Mouse (Mus musculus) ZHBTc4 (cell line): ENCODE data around the gene Dach1.

Source experiments
- DNase-seq: peaks from one replicate; pipeline ENCODE4 v3.0.0-alpha.2; 2011; ENCODE audit warnings: low read depth, low spot score

Gene Dach1

DNA sequence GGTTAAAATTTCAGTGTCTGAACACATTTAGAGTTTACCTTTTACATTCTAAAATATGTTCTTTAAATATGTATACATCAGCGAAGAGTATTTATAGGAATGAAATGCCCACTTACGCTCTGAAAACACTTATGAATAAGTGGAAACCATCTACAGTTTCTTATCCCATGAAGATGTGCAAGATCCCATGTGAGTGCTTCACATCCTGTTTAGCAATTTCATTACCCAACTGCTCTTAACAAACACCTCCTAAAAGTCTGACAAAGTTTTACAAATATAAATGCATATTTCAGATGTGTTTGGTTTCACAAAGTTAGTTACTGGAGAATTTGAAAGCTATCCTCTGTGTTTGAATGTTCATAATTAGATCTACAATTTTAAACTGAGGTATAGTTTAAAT lies 59.6 kb downstream of the Dach1 start:
- no peak for DNase-seq

DNA sequence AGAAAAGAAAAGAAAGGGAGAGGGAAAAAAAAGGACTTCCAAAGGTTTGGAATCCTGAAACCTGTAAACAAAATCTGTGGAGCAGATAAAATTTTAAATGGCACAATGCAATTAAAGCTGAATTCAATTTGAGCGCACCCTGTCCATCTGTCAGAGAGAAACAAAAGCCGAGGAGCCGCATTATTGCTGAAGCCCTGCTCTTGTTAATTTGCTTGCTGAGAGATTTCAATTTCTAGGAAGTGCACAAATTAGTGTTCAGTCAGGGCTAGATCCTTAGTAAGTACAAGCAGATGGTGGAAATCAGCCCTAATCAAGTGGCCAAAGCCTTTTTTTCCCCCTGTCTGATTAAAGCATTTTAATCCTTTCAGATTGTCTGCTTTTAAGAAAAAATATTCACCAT lies 60.8 kb downstream of the Dach1 start:
- DNase-seq: no peak

DNA sequence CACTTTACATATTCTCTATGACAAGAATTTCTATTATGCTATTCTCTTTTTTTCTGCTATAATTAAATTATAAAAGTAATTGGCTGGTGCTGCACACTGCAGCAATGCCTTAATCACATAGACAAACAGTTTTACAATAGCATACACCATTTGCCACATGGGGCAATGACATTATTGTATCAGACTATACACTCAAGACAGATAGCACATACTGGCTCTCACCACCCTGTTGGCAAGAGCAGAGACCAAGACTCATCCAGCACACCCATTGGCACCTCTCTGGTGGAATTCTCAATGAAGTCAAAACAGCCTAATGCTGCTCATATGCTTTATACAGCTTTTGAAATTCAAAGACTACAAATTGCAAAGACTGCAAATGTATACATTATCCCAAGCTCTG lies 63.4 kb downstream of the Dach1 start:
- no peak for DNase-seq

DNA sequence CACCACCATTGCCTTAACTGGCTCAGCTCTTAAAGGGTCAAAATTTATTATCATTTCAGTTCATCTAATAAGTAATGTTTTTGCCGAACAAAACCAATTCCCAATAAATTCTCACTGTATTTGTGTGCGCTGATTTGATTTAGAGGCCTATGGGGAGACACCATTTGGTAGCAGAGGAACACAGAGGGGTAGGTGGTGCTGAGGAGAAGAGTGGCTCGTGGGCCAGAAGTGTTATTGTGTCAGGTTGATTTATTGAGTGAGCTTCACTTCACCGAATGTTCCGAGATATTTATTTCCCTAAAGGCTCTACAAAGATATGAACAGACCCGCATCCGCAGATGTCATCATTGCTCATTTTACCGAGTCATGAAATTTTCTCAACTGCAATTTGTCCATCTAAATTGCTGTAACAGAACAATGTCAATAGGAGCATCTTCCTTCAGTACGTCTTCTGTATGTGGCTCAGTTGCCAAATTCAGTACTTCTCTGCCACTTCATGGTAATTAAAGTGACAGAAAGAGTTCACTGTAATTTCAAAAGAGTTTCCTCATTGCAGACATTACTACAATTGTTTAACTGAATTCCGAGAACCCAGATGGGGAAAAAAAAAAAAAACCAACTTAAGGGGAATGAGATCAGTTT lies 65.1 kb downstream of the Dach1 start:
- DNase-seq: no peak

DNA sequence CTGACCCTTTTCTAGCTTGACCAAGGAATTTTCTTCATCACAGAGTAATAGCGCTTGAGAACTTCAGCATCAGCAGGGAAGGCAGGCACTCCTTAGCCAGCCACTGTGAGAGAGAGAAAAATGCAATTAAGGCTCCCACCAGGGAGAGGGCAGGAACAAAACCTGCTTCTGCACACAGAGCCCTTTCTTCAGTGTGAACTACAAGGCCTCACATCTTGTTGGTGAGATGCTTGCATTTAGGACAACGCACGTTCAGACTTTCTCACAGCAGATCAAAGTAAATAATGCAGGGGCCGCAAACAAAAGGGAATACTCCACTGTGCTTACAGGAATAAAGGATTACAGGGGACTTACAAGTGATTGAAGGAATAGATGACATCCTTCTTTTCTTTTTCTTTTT lies 74.3 kb downstream of the Dach1 start:
- DNase-seq: no peak

DNA sequence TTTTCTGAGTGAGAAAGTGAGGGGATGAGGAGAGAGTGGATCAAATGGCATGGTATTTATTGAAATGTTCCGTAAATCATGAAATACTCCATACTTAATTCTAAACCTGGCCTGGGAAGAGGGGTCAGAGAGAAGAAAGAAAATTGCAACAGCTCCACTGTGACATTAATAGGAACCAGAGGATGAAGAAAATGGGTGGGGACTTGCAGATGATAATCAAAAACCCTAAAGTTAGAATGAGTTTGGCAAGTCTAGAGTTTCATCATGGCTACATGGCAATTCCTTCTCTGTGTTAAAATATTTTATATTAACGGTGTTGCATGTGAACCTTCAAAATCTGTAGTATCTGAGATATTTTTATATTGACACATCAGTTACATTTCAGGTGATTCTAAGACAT lies 80.3 kb downstream of the Dach1 start:
- DNase-seq: no peak

DNA sequence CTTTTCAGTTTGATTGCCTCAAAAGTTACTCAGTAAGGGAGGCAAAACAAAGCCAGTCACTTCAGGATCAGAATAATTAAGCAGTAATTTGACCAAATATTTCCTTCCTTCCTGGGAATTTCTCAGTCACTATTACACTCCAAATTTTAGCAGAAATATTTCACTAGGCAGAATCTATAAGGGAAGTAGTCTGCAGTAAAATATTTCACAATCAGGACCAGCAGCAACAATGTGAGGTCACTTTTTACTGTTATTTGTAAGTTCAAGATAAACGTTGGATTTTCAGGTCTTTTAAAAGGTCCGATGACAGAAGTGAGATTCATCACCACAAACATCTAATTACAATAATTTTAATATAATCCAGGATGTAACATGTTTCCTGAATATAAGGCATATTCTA lies 82.2 kb downstream of the Dach1 start:
- no peak for DNase-seq

DNA sequence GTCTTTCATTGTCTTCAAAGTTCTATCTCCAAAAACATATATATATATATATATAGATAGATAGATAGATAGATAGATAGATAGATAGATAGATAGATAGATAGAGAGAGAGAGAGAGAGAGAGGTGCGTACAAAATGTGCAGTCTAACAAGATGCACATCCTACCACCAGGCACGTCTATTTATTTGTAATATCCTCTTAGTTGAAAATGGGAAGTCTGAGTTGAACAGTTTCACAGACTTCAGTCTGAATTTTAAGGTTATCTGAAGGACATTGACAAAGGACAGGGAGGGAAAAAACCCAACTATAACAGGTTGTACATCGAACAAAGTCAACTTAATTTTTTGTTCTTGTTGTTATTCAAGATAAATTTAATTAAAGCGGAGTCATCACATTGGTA lies 82.8 kb downstream of the Dach1 start:
- DNase-seq: no peak

DNA sequence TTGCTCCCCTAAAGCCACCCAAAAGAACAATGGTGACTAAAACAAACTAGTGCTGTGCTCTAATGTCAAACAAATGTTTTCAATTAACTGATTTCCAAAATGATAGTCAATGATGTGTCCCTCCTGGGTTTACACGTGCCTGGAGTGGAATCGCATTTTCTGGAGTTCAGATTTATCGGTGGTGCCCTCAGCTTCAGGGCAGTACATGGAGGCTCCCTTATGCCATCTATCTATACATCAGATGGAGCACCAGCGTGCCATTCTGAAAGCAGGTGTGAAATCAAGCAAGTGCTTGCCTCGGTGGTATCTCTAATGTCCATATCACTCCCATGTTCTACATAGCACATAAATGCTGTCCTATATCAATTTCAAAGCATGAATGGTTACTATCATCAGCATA lies 84.4 kb downstream of the Dach1 start:
- DNase-seq: no peak

DNA sequence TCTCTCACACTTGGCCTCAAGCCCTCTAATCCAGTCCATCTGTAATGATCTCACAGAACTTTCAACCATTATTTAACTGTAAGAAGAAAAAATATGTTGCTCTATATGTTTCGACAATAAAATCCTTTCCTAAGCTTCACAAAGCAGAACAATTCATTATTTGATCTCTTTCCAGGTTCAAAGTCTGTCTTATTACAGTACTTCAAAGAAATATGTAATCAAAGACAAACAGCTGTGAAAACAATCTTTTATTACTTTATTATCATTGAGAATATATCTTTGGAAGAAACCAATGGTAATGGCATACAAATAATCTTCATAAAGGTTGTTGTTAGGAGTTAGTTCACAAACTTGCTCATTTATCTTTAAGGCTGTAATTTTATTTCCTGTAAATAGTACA lies 84.8 kb downstream of the Dach1 start:
- no peak for DNase-seq

DNA sequence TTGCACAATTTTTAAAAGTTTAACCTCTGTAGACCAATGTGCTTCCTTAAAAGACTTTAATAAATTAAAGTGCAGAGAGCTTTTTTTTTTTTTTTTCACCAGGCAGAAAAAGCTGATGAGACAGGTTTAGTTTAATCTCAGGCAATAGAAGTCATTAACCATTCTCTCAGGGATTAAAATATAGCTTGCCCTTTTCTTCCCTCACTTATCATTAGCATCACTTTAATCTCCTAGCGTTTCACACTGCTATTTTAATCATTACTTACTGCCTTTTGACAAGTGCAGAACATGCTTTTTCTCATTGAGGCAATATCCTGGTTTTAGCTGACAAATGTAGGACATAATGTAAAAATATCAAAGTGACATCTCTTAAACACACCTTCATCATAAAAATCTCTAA lies 86.1 kb downstream of the Dach1 start:
- no peak for DNase-seq

DNA sequence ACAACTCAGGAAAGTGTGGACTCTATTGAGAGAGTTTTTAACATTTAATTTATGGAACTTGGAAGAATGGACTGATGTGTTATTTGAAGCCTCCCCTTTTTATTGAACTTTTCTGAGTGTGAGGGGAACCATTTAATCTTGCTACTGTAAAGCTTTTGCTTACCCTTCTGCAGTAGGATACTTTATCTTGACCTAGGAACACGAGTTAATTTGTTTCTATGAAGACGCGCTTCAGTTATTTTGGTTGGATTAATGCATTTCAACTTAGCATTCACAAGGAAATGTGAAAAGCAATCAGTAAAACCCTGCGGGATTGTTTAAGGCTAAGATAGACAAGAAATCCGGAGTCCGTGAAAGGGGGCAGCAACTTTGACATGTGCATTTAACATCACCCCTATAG lies 89.6 kb downstream of the Dach1 start:
- DNase-seq: no peak

DNA sequence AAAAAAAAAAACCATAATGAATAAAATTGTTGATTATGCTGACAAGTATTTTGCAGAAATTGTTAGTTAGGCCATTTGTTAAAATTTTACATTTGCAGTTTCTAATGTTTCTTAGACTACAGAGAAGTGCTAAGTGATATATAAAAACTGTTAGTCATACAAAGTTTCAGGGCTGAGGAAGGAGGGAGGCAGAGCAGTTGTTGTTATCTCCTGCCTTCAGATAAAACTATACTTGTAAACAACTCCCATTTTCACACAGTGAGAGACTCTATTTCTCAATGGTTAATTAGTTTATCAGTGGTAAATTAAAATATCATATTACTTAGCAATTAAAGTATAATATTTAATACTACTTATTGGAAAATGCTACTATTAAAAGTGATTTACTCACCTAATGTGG lies 91.6 kb downstream of the Dach1 start:
- no peak for DNase-seq

DNA sequence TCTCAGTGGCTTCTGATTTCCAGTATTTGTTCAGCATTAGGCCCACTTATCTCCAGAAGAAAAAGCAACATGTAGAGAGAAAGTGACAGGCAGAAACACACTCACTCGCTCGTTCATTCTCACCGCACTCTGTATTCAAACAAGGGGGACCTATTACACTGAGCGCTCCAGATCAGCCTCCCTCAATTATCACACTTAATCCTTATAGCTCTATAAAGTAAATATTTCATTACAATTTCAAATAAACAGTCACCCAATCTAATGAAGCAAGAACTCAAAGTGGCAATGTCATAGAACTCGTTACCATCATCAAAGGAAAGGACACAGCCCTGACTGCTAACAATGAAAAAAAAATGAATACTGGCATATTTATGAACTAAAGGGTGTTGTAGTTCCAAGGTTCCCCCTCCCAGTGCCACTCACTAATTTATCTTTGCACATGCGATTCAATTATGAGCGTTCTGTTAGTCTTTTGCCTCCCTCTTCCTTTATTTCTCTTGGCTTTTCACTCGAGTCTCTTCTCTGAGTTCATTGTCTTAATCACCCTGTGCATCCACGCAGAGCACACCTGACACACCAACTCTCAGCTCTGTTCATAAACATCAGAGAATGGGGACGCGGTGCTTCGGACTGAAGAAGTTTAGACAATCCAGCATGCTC lies 96.0 kb downstream of the Dach1 start:
- DNase-seq: no peak

DNA sequence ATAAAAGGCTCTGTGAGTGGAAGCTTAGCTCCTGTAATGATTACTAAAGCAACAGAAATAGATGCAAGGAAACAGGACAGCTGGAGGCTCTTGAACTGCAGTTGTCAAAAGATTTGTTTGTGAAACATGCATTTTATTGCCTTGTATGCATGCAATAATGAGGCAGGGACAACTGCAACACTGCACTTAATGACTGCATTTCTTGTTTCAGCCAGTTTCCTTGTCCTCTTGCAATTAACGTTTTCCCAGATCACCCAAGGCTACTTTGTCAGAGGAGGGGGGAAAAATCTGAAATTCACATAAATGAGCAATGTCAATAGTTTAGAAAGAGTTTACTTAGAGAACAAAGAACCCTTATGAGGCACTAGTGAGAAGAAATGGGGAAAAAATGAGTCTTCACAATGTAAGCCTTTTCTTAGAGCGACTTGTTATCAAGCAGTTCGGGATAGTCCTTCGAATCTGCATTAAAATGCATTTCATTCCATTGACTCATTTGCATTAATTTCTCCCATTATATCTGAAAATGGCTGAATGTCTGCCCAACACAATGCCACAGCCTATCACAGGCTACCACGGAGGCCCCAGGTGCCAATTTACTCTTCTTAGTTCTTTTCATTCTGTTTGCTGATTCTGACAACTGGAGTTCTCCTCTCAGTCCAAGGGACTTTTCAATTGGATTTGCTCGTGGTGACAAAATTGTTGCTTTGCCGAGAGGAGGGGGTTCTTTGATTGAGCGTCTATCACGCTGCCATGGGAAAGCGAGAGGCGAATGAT lies 96.7 kb downstream of the Dach1 start:
- DNase-seq: peak; percentile 32

DNA sequence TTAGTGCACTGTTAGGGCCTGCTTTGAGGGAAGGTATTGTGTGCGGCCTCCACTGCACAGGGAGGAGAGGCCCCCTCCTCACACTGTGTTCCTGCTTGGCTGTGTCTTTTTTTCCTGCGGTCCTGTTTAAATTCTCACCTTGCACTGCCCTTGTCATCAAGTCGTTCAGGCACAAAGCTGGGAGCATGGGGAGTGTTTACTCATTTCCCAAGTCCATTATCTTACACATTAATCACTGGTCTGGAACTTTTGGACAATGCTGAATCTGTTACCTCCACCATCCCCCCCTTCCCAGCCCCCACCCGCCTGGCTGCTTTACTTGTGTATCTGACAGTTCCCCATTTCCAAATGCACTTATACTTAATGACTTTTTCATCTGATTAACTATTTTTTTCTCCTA lies 97.7 kb downstream of the Dach1 start:
- DNase-seq: peak; percentile 5

DNA sequence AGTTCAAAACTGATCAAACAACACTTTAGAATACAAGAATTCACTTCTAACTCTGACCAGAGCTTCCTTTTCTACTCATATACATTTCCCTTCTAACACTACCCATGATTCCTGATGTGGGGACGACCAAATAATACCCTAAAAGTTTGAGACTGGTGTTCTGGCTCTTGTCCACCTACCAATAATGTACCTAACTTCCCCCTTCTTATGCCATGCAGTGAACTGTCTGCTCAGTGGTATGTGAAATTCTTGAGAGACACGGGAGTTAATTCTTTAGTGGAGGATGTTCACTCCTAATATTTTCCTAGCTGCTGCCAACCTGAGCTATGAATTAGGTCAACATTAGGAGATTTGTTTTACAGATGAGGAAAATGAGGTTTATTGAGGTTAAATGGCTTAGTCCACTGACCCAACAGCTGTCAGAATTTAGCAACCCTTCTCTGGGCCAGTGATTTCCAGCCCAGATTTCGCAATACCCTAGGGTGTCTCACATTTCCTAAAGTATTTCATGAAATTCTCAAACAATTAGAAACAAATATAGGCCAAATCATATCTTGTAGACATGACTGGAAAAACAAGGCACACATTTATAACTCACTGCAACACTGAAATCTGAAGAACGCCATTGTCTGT lies 102.2 kb downstream of the Dach1 start:
- DNase-seq: no peak

DNA sequence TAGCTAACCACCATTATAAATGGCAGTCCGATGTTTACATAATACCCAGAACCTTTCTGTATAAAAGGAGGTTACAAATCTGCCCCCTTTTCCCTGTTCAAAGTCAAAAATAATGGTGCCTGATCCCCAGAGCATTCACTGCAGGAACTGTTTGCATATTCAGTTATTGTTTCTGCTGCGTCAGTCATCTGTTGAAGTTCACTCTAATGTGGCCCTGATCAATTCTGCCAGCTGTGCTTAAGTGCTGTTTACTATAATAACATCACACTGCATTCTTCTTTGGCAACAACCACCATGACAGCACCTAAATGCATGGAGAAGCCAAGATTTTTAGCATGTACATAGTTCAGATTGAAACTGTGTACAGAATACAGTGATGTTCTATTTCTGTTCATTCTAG lies 105.4 kb downstream of the Dach1 start:
- no peak for DNase-seq

DNA sequence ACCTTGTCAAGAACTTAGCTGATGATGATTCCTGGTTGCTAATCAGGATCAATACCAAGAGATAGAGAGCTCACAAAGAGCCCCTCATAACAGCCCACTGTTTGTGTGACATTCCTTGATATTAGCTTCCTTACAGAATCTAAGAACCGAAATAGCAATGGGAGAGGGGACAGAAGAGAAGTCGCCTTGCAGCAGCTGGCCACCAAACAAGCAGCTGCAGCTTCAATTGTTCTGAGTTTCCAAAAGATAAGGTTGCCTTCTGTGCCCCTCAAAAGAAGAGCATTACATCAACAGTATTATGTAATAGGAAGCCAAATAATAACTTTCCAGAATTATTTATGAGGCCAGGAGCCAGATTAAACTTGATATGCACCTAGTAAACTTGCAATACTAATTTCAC lies 120.2 kb downstream of the Dach1 start:
- DNase-seq: no peak

DNA sequence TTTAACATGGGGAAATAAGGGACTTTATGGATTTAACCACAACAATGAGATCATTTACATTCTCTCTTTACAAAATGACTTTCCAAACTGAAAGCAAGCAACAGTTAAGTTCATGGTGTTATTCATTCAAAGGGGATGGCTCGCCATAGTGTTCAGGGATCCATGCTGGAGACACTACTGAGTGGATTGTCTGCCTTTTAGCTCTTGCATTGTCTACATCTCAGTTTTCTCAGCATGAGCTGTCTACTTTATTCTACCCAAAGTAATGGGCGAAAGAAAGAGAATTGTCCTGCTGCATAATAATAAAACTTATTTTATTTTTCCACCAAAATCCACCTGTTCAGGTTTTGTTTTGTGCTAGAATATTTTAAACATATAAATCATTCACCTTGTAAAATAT lies 121.2 kb downstream of the Dach1 start:
- no peak for DNase-seq

DNA sequence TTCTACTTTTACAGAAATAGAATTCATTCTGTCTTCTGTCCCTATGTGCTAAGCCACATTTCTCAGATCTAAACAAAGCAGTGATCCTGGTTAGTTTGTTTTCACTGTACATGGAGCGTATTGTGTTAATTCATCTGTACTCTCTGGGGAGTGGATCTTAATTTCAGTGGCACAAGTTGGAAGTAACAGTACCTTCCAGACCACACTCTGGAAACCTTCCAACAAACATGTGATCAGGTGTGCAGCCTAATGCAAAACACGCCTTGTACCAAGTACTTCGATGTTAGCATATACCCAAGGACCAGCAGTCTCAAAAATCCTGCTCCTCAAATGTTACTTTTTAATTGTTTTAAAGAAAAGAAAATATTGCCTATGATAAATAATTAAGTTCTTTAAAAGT lies 121.9 kb downstream of the Dach1 start:
- no peak for DNase-seq

DNA sequence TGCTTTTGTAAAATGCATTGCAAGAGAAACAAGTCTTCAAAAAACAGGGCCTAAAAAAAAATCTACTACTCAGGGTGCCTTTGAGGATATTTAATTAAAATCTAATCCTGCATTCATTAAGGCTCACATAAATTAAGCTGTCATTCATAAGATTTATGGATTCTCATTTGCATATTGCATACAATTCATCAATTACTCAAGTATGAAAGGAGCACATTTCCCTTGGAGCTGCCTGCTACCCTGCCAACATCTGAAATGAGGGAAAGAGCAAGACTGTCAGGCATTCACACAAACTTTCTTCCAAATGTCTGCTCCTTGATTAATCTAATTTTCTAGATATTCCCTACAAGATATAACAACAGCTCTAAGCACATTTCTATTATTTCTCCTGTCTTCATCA lies 122.6 kb downstream of the Dach1 start:
- DNase-seq: no peak

DNA sequence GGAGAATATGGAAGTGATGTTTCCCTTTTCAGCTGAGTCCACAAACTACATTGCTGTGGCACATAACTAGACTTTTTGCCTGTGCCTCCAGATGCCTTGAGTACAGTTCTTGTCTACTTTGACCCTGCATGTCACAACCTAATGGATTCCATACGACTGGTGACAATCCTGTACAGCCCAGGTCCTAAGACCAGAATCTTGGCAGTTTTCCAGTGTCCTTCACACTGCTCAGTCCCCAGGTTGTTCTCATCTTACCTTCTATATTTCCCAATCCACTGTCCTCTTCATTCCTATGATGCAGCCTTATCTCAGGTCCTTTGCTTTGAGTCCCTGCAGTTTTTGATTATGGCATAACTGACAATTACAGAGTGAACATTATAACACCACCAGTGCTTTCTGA lies 131.0 kb downstream of the Dach1 start:
- no peak for DNase-seq
